Comparison of ENCODE assay signal across 22 mouse cellular contexts in the genomic region with DNA sequence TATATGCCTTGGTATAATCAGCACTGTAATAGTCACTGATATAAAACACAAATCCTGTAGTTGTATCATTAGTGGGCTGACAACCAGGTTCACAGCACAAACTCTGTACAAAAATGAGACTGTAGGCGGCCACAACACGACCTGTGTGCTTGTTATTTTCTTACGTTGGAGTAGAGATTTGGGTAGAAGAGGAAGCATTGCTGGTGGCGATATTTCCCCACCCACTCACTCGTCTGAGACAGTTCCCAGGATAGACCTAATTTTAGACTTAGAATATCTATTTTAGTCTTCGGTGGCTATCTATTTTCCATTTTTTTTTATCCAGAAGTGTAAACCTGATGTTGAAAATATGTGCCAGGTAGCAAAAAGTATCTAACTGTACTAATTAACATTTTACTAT. TPM values are rescaled to one million over a fixed set of nuclear protein-coding genes. Genes with fewer than 3 reads are reported as not detected.
DNase-seq lines count a peak whose midpoint lies in the region; ATAC-seq lines count a peak whose summit lies in the region.
"Had no signal": no experiment of that assay in that cellular context is flagged by ENCODE, and none has a peak within 500 bp of the region (broad histone marks: within the 10 kb centered on the region; RNA-seq: fewer than 3 reads in every experiment).

No protein-coding gene starts in this region.

- peak; percentile 52 to 63 for DNase-seq in B cell, adult 2 months
- DNase-seq in cerebellum, postnatal 14 days = no peak
- no peak for DNase-seq in left cerebral cortex, adult 11 months (ENCODE audit: low spot score)
- DNase-seq in frontal cortex, adult 2 months (ENCODE audit: extremely low spot score in 1 of 2, low spot score in 1 of 2) = no peak
- DNase-seq in retina, postnatal 1 day = no peak
- DNase-seq: adrenal gland, adult 8-10 months; cerebellum, adult 11 months; cerebellum, adult 9-10 months; embryo, embryonic 11 days; kidney, adult 8-10 months; kidney, postnatal 4 days; layer of hippocampus, adult 9-11 months; lung, postnatal 4 days; right cerebral cortex, postnatal 25 days; thymus, postnatal 14 days had no signal

- ATAC-seq in CD4-positive, CD25-positive, alpha-beta regulatory T cell, adult 4 months = peak; percentile 13
- peak; percentile 7 for ATAC-seq in activated CD4-positive, CD25-positive, alpha-beta regulatory T cell, adult 4 months
- ATAC-seq in megakaryocyte, adult 5-6 weeks (ENCODE audit: poor library complexity, severe bottlenecking) = peak; percentile 28
- ATAC-seq: forebrain, embryonic 14.5 days; hindbrain, embryonic 16.5 days; intestine, embryonic 16.5 days; midbrain, embryonic 13.5 days had no signal

RNA-seq across cellular contexts. Expression of a gene that starts 41.2 kb away (rescaled TPM):
- polyA plus RNA-seq in CD4-positive, CD25-positive, alpha-beta regulatory T cell, adult 4 months (2017; shearing (Covaris generic)) = 1,000 to 10,000 TPM; 1,419 to 1,542 TPM
- 1,000 to 10,000 TPM; 1,133 to 1,303 TPM for polyA plus RNA-seq in activated CD4-positive, CD25-positive, alpha-beta regulatory T cell, adult 4 months (2017; shearing (Covaris generic))
- total RNA-seq in megakaryocyte, adult 5-6 weeks (2015) = 547 TPM in 2 replicates
- 704 and 786 TPM in 2 replicates for total RNA-seq in megakaryocyte, adult 5-6 weeks (2017)
- polyA plus RNA-seq in frontal cortex, adult 2 months (2012; rRNA removed) = 2.0 and 2.6 TPM in 2 replicates

Comparison
In these comparisons a context has a peak if more than half of its experiments do, and no peak if none do; other contexts are left out.
1. DNase-seq: peak in B cell, adult 2 months (2 of 2); none in cerebellum, postnatal 14 days (0 of 2), left cerebral cortex, adult 11 months (single experiment), frontal cortex, adult 2 months (0 of 2) and retina, postnatal 1 day (single experiment).
2. RNA of a gene that starts 41.2 kb away (polyA plus RNA-seq): 1,419 to 1,542 TPM in CD4-positive, CD25-positive, alpha-beta regulatory T cell, adult 4 months and 1,133 to 1,303 TPM in activated CD4-positive, CD25-positive, alpha-beta regulatory T cell, adult 4 months; 2.0 to 2.6 TPM in frontal cortex, adult 2 months; every median in the first group is over 100 times any median in the second.
3. Peak in every context shown above with its lines, with median percentiles within 50 percentile points of each other: ATAC-seq.